ENCODE assay signal across 13 mouse cellular contexts in the genomic region with DNA sequence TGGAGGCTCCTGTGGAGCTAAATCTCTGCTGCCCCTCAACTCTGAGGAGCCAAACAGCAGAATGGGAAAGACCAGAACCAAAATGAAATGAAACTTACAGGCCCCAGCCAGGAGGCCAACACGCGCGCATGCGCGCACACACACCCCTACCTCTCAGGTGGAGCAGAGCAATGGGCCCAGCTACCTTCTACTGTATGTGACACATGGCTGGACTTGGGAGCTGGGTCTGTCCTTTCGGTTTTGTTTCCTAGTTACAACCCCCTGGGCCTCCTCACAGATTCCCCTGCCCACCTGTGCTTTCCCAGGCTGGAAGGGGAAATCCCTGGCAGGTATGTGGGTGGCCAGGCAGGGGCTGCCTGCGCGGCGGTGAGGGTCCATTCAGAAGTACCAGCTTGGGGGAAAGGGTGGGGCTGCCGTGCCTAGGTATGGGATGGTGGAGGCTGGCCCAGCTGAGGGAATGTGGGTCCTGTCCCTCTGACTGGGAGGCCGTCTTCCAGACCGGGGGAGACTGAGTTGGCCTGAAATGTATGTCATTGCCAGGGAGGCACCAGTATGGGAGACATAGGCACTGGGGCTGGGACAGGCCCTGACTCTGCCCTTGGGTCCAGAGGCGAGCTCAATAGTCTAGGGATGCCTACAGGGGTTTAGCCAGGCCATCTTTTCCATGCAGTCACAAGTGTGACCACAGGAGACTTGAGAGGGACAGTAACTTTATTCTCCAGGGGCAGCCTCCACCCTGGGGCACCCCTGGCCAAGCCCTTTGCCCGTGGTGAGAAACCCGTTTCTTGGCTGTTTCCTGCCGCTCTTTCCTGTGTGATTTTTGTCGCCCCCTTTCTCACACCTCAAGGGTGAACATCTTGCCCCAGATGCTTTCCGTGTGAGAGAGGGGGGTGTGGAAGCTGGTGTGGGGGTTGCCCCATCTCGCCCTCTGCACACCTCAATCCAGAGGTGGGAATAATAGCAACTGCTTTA. TPM values are rescaled to one million over a fixed set of nuclear protein-coding genes. Genes with fewer than 3 reads are reported as not detected.
A peak's percentile ranks its signal among the peaks of the same experiment; 100 is the strongest.
DNase-seq lines count a peak whose midpoint lies in the region; ATAC-seq lines count a peak whose summit lies in the region.
"Had no signal": no experiment of that assay in that cellular context is flagged by ENCODE, and none has a peak within 500 bp of the region (broad histone marks: within the 10 kb centered on the region; RNA-seq: fewer than 3 reads in every experiment).

No protein-coding gene starts in this region.

- no peaks in the 10 kb centered on the region for H3K27me3 ChIP-seq in heart, embryonic 15.5 days
- no peaks in the 10 kb centered on the region for H3K27me3 ChIP-seq in intestine, embryonic 16.5 days (replicated peaks; ENCODE audit: control insufficient read depth, insufficient read depth, low read length)

- H3K27ac ChIP-seq in heart, embryonic 15.5 days = peak overlapping the region; percentile 71
- H3K27ac ChIP-seq in intestine, embryonic 16.5 days (ENCODE audit: low read length) = peak overlapping the region; percentile 45; the same call in 1 of the 2 replicates

- no peak for ATAC-seq in heart, embryonic 15.5 days (replicated peaks; ENCODE audit: insufficient number of reproducible peaks, insufficient read depth, low FRiP score, low read depth)
- no peak for ATAC-seq in intestine, embryonic 16.5 days

- no peaks in the 10 kb centered on the region for H3K9me3 ChIP-seq in heart, embryonic 15.5 days (replicated peaks)
- no peaks in the 10 kb centered on the region for H3K9me3 ChIP-seq in intestine, embryonic 16.5 days (ENCODE audit: control insufficient read depth, low read length)
- H3K9me3 ChIP-seq: G1E had no signal

- WGBS in heart, embryonic 15.5 days = 83% methylated on average over 19 of the region's 19 CpGs
- 79% methylated on average over 19 of the region's 19 CpGs for WGBS in intestine, embryonic 16.5 days

- no peak for DNase-seq in heart, adult 18-20 months
- peak; percentile 39 to 46 for DNase-seq in spleen, adult 18-20 months
- DNase-seq in spleen, adult 12 weeks (ENCODE audit: low spot score) = no peak
- peak; percentile 50 to 64 for DNase-seq in thymus, postnatal 36 days
- DNase-seq in layer of hippocampus, adult 9-11 months = no peak
- DNase-seq in embryo, embryonic 9.5 days (ENCODE audit: extremely low spot score) = no peak
- DNase-seq: adrenal gland, postnatal 25 days; cerebellum, adult 8-10 months had no signal

- H3K4me2 ChIP-seq in heart, embryonic 15.5 days = no peak overlapping the region
- no peak overlapping the region for H3K4me2 ChIP-seq in intestine, embryonic 16.5 days (ENCODE audit: low read depth, low read length)
- H3K4me2 ChIP-seq: liver, embryonic 11.5 days had no signal

- no peak overlapping the region for H3K9ac ChIP-seq in heart, embryonic 15.5 days
- peak overlapping the region; percentile 36; the same call in 1 of the 2 replicates for H3K9ac ChIP-seq in intestine, embryonic 16.5 days (ENCODE audit: low read depth, low read length)

- peaks cover 5% of the 10 kb centered on the region for H3K36me3 ChIP-seq in heart, embryonic 15.5 days
- H3K36me3 ChIP-seq in intestine, embryonic 16.5 days (ENCODE audit: control insufficient read depth, insufficient read depth, low read length) = no peaks in the 10 kb centered on the region; the same call in 1 of the 2 replicates

- peaks cover 44% of the 10 kb centered on the region for H3K4me1 ChIP-seq in heart, embryonic 15.5 days (replicated peaks)
- H3K4me1 ChIP-seq in intestine, embryonic 16.5 days (ENCODE audit: control insufficient read depth, insufficient read depth, low read length) = peaks cover 24% of the 10 kb centered on the region

- H3K4me3 ChIP-seq in heart, embryonic 15.5 days = no peak overlapping the region
- H3K4me3 ChIP-seq in intestine, embryonic 16.5 days (ENCODE audit: low read length) = no peak overlapping the region

RNA-seq across cellular contexts. Expression of a gene that starts 5.7 kb away (rescaled TPM):
- 29.3 and 32.5 TPM in 2 replicates for polyA plus RNA-seq in heart, embryonic 15.5 days (2015; fragmentation: Nextera tagmentation; extraction: Ambion mirVana)
- total RNA-seq in heart, adult 18-20 months (2021) = 10 to 100 TPM; 32.0 to 33.3 TPM
- polyA plus RNA-seq in intestine, embryonic 16.5 days (2015; fragmentation: Nextera tagmentation; extraction: Ambion mirVana) = 47.2 and 55.0 TPM in 2 replicates

RNA-seq across cellular contexts. Expression of a gene that starts 26.5 kb away (rescaled TPM):
- polyA plus RNA-seq in heart, embryonic 15.5 days (2015; fragmentation: Nextera tagmentation; extraction: Ambion mirVana) = 0.10 TPM in 1 of 2 replicates, not detected in the other
- under 1 TPM in 1 of 2 experiments, not detected in 1; 0.05 TPM for total RNA-seq in heart, adult 18-20 months (2021)
- 0.39 TPM in 2 replicates for polyA plus RNA-seq in intestine, embryonic 16.5 days (2015; fragmentation: Nextera tagmentation; extraction: Ambion mirVana)
- total RNA-seq: adrenal gland, postnatal 25 days; granulocyte monocyte progenitor cell, adult 5-6 weeks had no signal
- polyA plus RNA-seq: liver, embryonic 11.5 days had no signal

RNA-seq across cellular contexts. Expression of a gene that starts 26.7 kb away (rescaled TPM):
- 7.1 and 14.3 TPM in 2 replicates for polyA plus RNA-seq in heart, embryonic 15.5 days (2015; fragmentation: Nextera tagmentation; extraction: Ambion mirVana)
- 1 to 10 TPM; 5.8 to 7.2 TPM for total RNA-seq in heart, adult 18-20 months (2021)
- polyA plus RNA-seq in intestine, embryonic 16.5 days (2015; fragmentation: Nextera tagmentation; extraction: Ambion mirVana) = 4.4 and 5.2 TPM in 2 replicates

RNA-seq across cellular contexts. Expression of a gene that starts 54.4 kb away (rescaled TPM):
- 81.7 and 98.2 TPM in 2 replicates for polyA plus RNA-seq in heart, embryonic 15.5 days (2015; fragmentation: Nextera tagmentation; extraction: Ambion mirVana)
- 10 to 100 TPM; 25.1 to 29.4 TPM for total RNA-seq in heart, adult 18-20 months (2021)
- 260 and 274 TPM in 2 replicates for polyA plus RNA-seq in intestine, embryonic 16.5 days (2015; fragmentation: Nextera tagmentation; extraction: Ambion mirVana)

Comparison
In these comparisons a context has a peak if more than half of its experiments do, and no peak if none do; other contexts are left out.
1. DNase-seq: peak in spleen, adult 18-20 months (2 of 2) and thymus, postnatal 36 days (2 of 2); none in heart, adult 18-20 months (0 of 2), spleen, adult 12 weeks (single experiment), layer of hippocampus, adult 9-11 months (single experiment) and embryo, embryonic 9.5 days (single experiment).